Mouse (Mus musculus) liver, postnatal 0 days (tissue): ENCODE measurements around the gene Pde10a.

ENCODE experiments used
- CTCF ChIP-seq: sonication (generic); IDR thresholded peaks from 2 replicates; pipeline ENCODE4 v1.5.1; 2016; ENCODE audit warnings: antibody characterized with exemption, low read depth
- EP300 ChIP-seq: IDR thresholded peaks from 2 replicates; pipeline ENCODE4 v1.6.1; 2016; ENCODE audit warnings: antibody characterized with exemption, low read depth, mild to moderate bottlenecking

- TF ChIP-seq CTCF (no peak), EP300 (no peak)
These were observed 253.7 kb downstream of the Pde10a start for GRCm38 (mm10) chr17:8778839-8779238.
